ENCODE assay signal across 9 mouse cellular contexts in genomic region chr14:30573983-30574584, GRCm38 (mm10). TPM values are rescaled to one million over a fixed set of nuclear protein-coding genes. Genes with fewer than 3 reads are reported as not detected.
DNase-seq lines count a peak whose midpoint lies in the region; ATAC-seq and TF ChIP-seq lines count a peak whose summit lies in the region.
"Had no signal": no experiment of that assay in that cellular context is flagged by ENCODE, and none has a peak within 500 bp of the region (broad histone marks: within the 10 kb centered on the region; RNA-seq: fewer than 3 reads in every experiment).

No protein-coding gene starts in this region.

- no peak overlapping the region for H3K4me3 ChIP-seq in forebrain, embryonic 15.5 days
- H3K4me3 ChIP-seq: limb, embryonic 13.5 days had no signal

- no peaks in the 10 kb centered on the region for H3K4me1 ChIP-seq in forebrain, embryonic 15.5 days

- H3K4me2 ChIP-seq in forebrain, embryonic 15.5 days (replicated peaks), result no peak overlapping the region
- H3K4me2 ChIP-seq: limb, embryonic 13.5 days had no signal

- no peaks in the 10 kb centered on the region for H3K27me3 ChIP-seq in Patski
- no peaks in the 10 kb centered on the region for H3K27me3 ChIP-seq in forebrain, embryonic 15.5 days
- H3K27me3 ChIP-seq: limb, embryonic 13.5 days had no signal

- H3K9ac ChIP-seq in forebrain, embryonic 15.5 days (replicated peaks), result no peak overlapping the region
- H3K9ac ChIP-seq: limb, embryonic 13.5 days had no signal

- H3K9me3 ChIP-seq in forebrain, embryonic 15.5 days, result no peaks in the 10 kb centered on the region
- H3K9me3 ChIP-seq: limb, embryonic 13.5 days had no signal

- no peak for TF ChIP-seq CTCF in Patski (IDR thresholded peaks at IDR 0.05)

- CTCF ChIA-PET in Patski (lab: Charles Lee), result interaction anchor here (0.7 to 1.7 kb wide), 8 partner anchors 10 to 94 kb away, joined by 3 to 7 read pairs (median 4); no protein-coding TSS in a partner anchor

- POLR2A ChIA-PET in Patski (lab: Charles Lee), result interaction anchor here (1.5 to 2.2 kb wide), 2 partner anchors 10 to 25 kb away, joined by 3 to 9 read pairs; partner anchors contain the start of gene Tkt

- WGBS in forebrain, embryonic 15.5 days, result 66% methylated on average over 6 of the region's 6 CpGs

- H3K36me3 ChIP-seq in forebrain, embryonic 15.5 days, result peaks cover 52% of the 10 kb centered on the region

- peak; percentile 10 for ATAC-seq in Patski
- peak; percentile 71; the same call in 1 of the 2 replicates for ATAC-seq in forebrain, embryonic 15.5 days (replicated peaks)

- no peak for DNase-seq in Patski (ENCODE audit: low read depth, low spot score)
- DNase-seq in cerebellum, adult 11-12 months, result peak; percentile 52
- DNase-seq in induced T-regulatory cell, adult 2 months (ENCODE audit: low read depth), result peak; percentile 87
- peak; percentile 78 to 84 for DNase-seq in left cerebral cortex, adult 18-20 months (ENCODE audit: low spot score in 2 of 2)
- DNase-seq in lung, postnatal 4 days, result peak; percentile 62 to 86
- peak; percentile 66 for DNase-seq in right cerebral cortex, adult 18-20 months
- DNase-seq in urinary bladder, postnatal 36 days (ENCODE audit: low spot score in 2 of 2), result peak; percentile 73 to 74

- in situ Hi-C loops in Patski (cut with MboI; ENCODE audit: low pct_unique_long_range_greater_than_20kb), result no loop called here

- no peak overlapping the region for H3K27ac ChIP-seq in forebrain, embryonic 15.5 days (replicated peaks)
- H3K27ac ChIP-seq: limb, embryonic 13.5 days had no signal

RNA-seq across cellular contexts. Expression of gene Tkt, which starts 25.9 kb away (rescaled TPM):
- polyA plus RNA-seq in Patski (2021), result 543 TPM
- 327 and 333 TPM in 2 replicates for polyA plus RNA-seq in forebrain, embryonic 15.5 days (2015; fragmentation: Nextera tagmentation; extraction: Ambion mirVana)
- total RNA-seq in left cerebral cortex, adult 18-20 months (2021), result 100 to 1,000 TPM; 189 to 211 TPM

RNA-seq across cellular contexts. Expression of gene Prkcd, which starts 51.9 kb away (rescaled TPM):
- polyA plus RNA-seq in Patski (2021), result 68.7 TPM
- polyA plus RNA-seq in forebrain, embryonic 15.5 days (2015; fragmentation: Nextera tagmentation; extraction: Ambion mirVana), result 32.1 and 32.3 TPM in 2 replicates
- total RNA-seq in left cerebral cortex, adult 18-20 months (2021), result 10 to 100 TPM; 11.4 to 12.7 TPM
